Mouse (Mus musculus): ENCODE results near the gene Ndufv3. TPM values are rescaled to one million over a fixed set of nuclear protein-coding genes. Genes with fewer than 3 reads are reported as not detected.
A peak's percentile ranks its signal among the peaks of the same experiment; 100 is the strongest.

Gene Ndufv3
- total RNA-seq, 2 experiments from 2014 or later = 257 to 258 TPM

DNA sequence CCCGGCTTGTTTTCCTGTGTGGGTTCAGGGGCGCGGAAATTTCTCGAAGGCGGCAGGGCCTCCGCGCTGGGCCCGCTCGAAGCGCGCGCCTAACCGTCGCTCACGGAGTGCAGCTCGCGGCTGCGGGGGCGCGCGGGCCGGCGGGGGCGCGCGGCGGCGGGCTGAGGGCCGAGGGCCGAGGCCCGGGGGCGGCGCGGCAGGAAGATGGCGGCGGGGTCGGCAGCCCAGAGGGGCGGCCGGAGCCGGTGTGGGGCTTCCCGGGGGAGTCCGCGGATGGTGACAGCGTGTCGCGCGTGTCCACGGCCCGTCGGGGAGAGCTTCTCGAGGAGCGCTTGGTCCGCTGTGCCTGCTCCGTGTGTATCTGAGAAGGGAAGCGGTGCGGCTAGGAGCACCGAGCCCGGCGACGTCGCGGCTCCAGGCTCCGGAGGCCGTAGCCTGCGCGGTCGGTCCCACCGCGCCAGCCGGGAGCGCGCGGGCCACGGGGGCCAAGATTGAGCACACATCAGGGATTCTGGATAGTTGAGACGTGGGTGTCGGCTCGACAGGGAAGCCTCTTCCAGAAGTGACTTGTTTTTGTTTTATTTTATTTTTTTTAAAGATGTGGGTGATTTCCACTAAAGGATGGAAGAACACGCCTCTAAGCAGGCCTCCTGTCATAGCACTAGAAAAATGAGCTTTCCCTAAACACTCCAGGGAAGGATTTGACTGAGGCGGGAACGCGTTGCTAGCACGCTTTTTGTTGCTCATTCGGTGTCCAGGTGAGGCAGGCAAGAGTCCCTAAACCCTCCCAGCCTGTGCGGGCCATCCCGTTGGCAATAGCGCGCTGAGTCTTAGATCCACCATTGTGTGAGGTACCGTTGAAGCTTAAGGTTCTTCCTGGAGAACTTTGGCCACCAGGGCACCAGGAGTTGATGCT is 45.5 kb downstream of the Ndufv3 start:
- TF ChIP-seq CTCF (conservative IDR thresholded peaks at IDR 0.05) = peak; percentile 14; the same call in 1 of the 2 replicates
- DNase-seq (ENCODE audit: low spot score in 2 of 2) = peak in 1 of 2 experiments; percentile 62
- Histone ChIP-seq H3K27ac (peak overlapping the region; percentile 97), H3K4me3 (peak overlapping the region; percentile 81)

DNA sequence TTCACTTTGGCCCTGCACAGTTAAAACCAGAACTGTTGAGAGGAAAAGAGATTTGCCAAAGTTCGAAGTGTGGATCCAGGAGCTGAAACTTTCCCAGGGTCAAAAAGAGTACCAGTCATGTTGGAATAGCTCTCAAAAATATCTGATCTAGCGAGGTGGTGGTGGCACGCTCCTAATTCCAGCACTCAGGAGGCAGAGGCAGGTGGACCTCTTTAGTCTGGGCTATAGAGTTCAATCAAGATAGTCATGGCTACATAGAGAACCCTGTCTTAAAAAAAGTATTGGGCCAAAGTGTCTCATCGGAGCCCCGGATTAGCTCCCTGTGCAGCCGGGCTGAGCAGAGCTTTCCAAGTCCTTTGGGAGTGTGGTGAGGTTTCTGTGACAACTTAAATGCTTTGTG is 46.4 kb downstream of the Ndufv3 start:
- Histone ChIP-seq H3K27ac (peak overlapping the region; percentile 97; the same call in 1 of the 2 replicates), H3K4me3 (peak overlapping the region; percentile 81)
- no peak for DNase-seq (ENCODE audit: low spot score in 2 of 2)
- no peak for TF ChIP-seq CTCF (conservative IDR thresholded peaks at IDR 0.05)

GRCm38 (mm10) chr17:31569756-31570155 is 49.8 kb downstream of the Ndufv3 start:
- TF ChIP-seq CTCF (conservative IDR thresholded peaks at IDR 0.05) = no peak
- Histone ChIP-seq H3K4me3 (no peak overlapping the region), H3K27ac (no peak overlapping the region; the same call in 1 of the 2 replicates)
- no peak for DNase-seq (ENCODE audit: low spot score in 2 of 2)

DNA sequence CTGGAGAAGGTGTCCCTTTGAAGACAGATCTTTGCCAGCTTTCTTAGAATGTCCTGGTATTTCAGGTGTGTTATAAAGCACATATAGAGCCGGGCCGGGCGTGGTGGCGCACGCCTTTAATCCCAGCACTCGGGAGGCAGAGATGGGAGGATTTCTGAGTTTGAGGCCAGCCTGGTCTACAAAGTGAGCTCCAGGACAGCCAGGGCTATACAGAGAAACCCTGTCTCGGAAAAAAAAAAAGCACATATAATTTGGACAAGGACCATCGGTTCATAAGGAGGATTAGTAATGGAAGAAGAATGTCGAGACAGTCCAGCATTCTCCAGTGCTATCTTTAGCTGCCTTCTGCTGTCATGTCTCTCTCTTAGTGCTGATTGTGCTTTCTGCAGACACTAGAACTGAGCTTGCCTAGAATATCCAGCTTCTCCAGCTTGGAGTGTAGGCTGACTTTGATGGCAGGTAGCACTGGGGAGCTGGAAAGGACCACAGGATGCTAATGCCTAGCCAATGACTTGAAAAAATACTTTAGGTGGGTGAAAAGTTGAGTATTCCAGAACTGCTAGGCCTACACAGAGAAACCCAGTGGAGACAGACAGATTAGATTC is 50.5 kb downstream of the Ndufv3 start:
- no peak for TF ChIP-seq CTCF (conservative IDR thresholded peaks at IDR 0.05)
- peak overlapping the region; percentile 55; the same call in 1 of the 2 replicates for H3K27ac ChIP-seq
- no peak for DNase-seq (ENCODE audit: low spot score in 2 of 2)
- no peak overlapping the region for H3K4me3 ChIP-seq

GRCm38 (mm10) chr17:31571689-31572088 is 51.8 kb downstream of the Ndufv3 start:
- TF ChIP-seq CTCF (conservative IDR thresholded peaks at IDR 0.05) = peak; percentile 60
- Histone ChIP-seq H3K4me3 (no peak overlapping the region), H3K27ac (no peak overlapping the region)
- no peak for DNase-seq (ENCODE audit: low spot score in 2 of 2)

GRCm38 (mm10) chr17:31574662-31575061 is 54.7 kb downstream of the Ndufv3 start:
- TF ChIP-seq CTCF (conservative IDR thresholded peaks at IDR 0.05) = no peak
- no peak overlapping the region for H3K27ac ChIP-seq
- no peak for DNase-seq (ENCODE audit: low spot score in 2 of 2)

GRCm38 (mm10) chr17:31576394-31577175 is 56.7 kb downstream of the Ndufv3 start:
- Histone ChIP-seq H3K4me3 (no peak overlapping the region), H3K27ac (peak overlapping the region; percentile 36; the same call in 1 of the 2 replicates)
- no peak for TF ChIP-seq CTCF (conservative IDR thresholded peaks at IDR 0.05)
- peak in 1 of 2 experiments; percentile 24 for DNase-seq (ENCODE audit: low spot score in 2 of 2)

More at GRCm38 (mm10) chr17:31574662-31575061, 54.7 kb downstream of the Ndufv3 start:
- H3K4me3 ChIP-seq = no peak overlapping the region

DNA sequence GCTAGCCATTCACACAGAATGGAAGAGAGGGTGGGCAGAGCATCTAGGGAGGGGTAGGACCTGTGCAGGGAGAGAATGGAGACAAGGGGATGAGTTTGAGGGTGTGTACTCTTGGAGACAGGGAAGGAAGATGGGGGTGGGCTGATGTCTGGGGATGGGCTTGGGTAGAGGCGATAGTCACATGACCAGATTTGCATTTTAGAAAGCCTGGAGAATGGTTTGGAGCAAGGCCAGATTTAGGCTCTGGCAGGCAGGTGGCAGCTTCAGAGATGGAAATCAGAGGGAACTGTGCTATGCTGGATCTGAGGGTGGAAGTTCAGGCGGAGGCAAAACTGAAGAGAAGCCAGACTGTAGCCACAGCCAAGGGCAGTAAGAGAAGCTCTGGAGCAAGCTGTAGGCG is 60.4 kb downstream of the Ndufv3 start:
- H3K27ac ChIP-seq = no peak overlapping the region
- H3K4me3 ChIP-seq = no peak overlapping the region
- DNase-seq (ENCODE audit: low spot score in 2 of 2) = no peak
- TF ChIP-seq CTCF (conservative IDR thresholded peaks at IDR 0.05) = no peak

Small RNAs within 50 kb of the gene (microRNA-seq; reads per million reads assigned to microRNA genes)
- gene Gm24970 = 0 to 1.6 reads per million in 2 experiments

Other genes starting within 250 kb of the Ndufv3 start
- 10 to 100 TPM; 11.4 to 15.8 TPM for gene Rsph1, start 242.7 kb upstream of the Ndufv3 start, total RNA-seq (2021)
- 10 to 100 TPM in 1 of 2 experiments, 1 to 10 TPM in 1; 8.4 to 11.5 TPM for gene Slc37a1, start 233.3 kb upstream of the Ndufv3 start, total RNA-seq (2021)
- 10 to 100 TPM; 21.8 to 31.9 TPM for gene Pde9a, start 133.9 kb upstream of the Ndufv3 start, total RNA-seq (2021)
- 10 to 100 TPM; 25.9 to 29.9 TPM for gene Wdr4, start 135 bp upstream of the Ndufv3 start, total RNA-seq (2021)
- 10 to 100 TPM; 13.6 to 14.6 TPM for gene Pknox1, start 44.6 kb downstream of the Ndufv3 start, total RNA-seq (2021)
- gene Cbs, start 117.1 kb downstream of the Ndufv3 start, total RNA-seq (2021) = 10 to 100 TPM; 60.7 to 62.4 TPM
- 100 to 1,000 TPM; 125 to 131 TPM for gene U2af1, start 138.8 kb downstream of the Ndufv3 start, total RNA-seq (2021)
- gene Cryaa, start 157.7 kb downstream of the Ndufv3 start, total RNA-seq (2021) = under 1 TPM; 0.49 to 0.66 TPM

Data from layer of hippocampus, adult 2 months (tissue).